Mouse (Mus musculus): ENCODE measurements around the gene Slc35g1.

- TF ChIP-seq GATA1 (IDR thresholded peaks at IDR 0.05; ENCODE audit: borderline replicate concordance, low read length): no peak
- no peak for TF ChIP-seq FLI1 (IDR thresholded peaks at IDR 0.05; ENCODE audit: low read length)
Observed at GRCm38 (mm10) chr19:38397004-38397403, 1.2 kb downstream of the Slc35g1 start.

Measured in megakaryocyte, embryonic 14.5 days (primary cell).